Mouse (Mus musculus): ENCODE measurements at regions not wholly inside any gene's neighbourhood (a gene's known extent, or its start where the extent isn't known, plus 50 kb on each side); places are given as distances from the start of the nearest gene placed in this dataset.
"Not testable (repeated sequence)": the region's sequence is repeated elsewhere in the genome, so short reads cannot be mapped to it uniquely, and the experiment has no call there.

DNA sequence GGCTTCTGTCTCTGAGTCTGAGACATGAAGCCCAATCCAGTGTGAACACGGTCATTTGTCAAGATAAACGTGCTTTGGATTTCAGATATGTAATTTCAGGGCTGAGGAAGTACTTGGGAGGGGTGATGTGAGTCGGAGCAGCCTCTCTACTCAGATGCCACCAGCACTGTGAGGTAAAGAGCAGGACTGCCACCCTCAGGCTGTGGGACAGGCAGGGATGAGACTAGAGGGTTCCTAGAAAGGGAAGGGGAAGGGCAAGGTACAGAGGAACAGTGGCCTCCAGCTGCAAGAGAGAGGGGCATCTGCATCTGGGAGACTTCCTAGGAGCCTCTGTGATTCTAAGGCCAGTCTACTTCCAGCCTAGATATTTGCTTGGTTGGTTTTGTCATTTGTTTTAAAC, 78.7 kb upstream of the Csrp2 start:
- Histone ChIP-seq H3K4me1 (ENCODE audit: control insufficient read depth, insufficient read depth, low read length) (no peaks in the 10 kb centered on the region), H3K4me3 (ENCODE audit: insufficient read depth, low read length) (no peak overlapping the region), H3K27ac (ENCODE audit: insufficient read depth, low read length) (no peak overlapping the region)
- TF ChIP-seq CTCF (IDR thresholded peaks at IDR 0.05; ENCODE audit: extremely low read depth, insufficient read depth, low read length) (0 out of 2 replicates have a peak, but pooled peaks have one; percentile 18), POLR2A (IDR thresholded peaks at IDR 0.05; ENCODE audit: extremely low read depth, insufficient read depth, low read length) (no peak)

DNA sequence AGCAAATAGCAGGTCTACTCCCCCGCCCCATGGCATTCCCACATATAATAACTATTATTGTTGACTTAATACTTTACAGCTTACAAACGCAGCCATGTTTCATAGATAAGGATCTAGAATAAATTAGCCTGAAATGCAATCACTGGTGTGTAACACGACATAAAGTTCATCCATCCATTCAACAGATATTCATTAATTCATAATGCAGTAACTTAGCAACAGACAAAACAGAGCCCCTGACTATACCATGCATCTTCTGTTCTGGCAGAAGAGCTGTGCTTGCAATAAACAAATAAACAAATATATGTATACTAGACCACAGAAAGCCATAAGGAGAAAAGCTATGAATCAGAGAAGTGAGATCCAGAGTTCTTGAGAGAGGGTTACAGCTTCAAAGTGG, 77.9 kb upstream of the Csrp2 start:
- TF ChIP-seq CTCF (IDR thresholded peaks at IDR 0.05; ENCODE audit: extremely low read depth, insufficient read depth, low read length): no peak
- no peak for TF ChIP-seq POLR2A (IDR thresholded peaks at IDR 0.05; ENCODE audit: extremely low read depth, insufficient read depth, low read length)
- Histone ChIP-seq H3K27ac (ENCODE audit: insufficient read depth, low read length) (no peak overlapping the region), H3K4me3 (ENCODE audit: insufficient read depth, low read length) (no peak overlapping the region), H3K4me1 (ENCODE audit: control insufficient read depth, insufficient read depth, low read length) (no peaks in the 10 kb centered on the region)

DNA sequence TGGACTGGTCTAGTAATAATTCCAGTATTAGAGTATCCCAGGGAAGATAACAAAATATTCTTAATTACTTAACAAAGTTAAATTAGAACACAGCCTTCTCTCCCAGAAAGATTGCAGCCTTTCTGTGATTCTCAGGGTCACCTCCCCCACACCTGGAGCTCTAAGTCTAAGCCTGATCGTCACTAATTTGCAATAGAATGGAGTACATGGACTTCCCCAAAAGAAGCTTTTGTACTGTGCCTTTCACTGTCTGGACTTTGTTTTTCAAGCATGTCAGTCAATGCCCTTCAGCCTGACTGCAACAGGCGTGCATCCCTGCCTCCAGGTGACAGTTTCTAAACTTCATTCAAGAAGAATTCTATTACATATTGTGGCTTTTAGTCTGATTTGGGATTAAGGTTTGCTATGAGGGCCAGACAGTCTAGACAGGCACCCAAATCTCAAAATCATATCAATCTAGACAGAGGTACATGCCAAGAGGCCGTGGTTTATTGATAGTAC, 64.9 kb upstream of the Csrp2 start:
- H3K27ac ChIP-seq (ENCODE audit: insufficient read depth, low read length); H3K4me1 ChIP-seq (ENCODE audit: control insufficient read depth, insufficient read depth, low read length); H3K4me3 ChIP-seq (ENCODE audit: insufficient read depth, low read length): not testable (repeated sequence)

DNA sequence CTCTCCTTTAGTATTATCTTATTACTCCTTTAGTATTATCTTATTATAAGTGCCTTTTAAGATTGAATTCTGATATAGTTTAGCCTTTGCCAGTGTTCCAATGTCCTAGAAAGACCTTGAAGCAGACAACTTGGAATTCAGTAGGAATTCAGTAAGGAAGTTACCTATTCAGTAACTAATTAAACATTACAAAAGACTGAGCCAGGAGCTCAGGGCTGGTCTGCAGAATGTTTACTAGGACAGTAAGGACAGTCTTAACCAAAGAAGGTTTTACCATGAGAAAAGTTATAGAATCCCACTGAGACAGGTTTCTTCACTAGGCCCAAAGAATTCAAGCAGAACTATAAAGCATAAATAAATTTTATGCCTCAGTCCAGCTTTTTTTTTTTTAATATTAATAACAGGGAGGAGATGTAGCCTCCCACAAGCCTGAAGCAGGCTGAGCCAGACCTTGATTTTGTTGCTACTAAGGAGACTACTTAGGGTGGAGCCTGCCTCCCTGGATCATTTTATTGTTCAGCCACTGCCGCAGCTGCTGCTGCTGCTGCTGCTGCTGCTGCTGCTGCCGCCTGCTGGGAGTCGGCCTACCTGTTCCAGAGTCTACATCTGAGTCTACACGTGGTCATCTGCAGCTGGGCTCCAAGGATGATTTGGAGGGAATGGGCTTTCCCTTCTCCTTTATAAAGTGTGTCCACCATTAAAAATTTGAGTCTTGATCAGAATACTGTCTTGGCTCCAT, 63.8 kb upstream of the Csrp2 start:
- not testable (repeated sequence) for H3K27ac ChIP-seq (ENCODE audit: insufficient read depth, low read length); H3K4me1 ChIP-seq (ENCODE audit: control insufficient read depth, insufficient read depth, low read length); H3K4me3 ChIP-seq (ENCODE audit: insufficient read depth, low read length)

DNA sequence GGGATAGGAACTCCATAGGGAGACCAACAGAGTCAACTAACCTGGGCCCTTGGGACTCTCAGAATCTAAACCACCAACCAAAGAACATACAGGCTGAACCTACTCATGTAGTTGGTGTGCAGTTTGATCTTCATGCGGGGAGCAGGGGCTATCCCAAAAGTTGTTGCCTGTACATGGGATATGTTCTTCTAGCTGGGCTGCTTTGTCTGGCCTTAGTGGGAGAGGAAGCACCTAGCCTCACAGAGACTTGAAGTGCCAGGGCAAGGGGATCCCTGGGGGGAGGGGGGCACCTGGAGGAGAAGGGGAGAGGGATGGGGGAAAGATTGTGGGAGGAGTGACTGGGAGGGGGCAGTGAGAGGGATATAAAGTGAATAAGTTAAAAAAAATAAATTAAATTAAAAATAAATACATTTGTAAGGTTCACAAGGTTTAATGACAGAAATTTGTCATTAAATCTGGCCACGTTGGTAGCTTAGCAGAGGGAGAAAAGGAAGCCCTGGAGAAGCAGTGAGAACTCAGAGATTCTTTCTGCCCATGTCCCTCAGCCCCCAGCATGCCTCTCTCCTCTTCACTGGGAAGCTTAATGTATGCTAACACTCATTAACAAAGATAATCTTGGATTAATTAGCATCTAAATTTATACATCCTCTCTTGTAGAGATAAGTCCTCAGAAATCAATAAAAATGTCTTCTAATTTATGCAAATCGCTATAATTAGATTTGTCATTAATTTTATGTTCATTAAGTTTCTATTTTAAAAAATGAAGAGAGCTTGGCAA, 62.1 kb upstream of the Csrp2 start:
- H3K27ac ChIP-seq (ENCODE audit: insufficient read depth, low read length): no peak overlapping the region
- H3K4me3 ChIP-seq (ENCODE audit: insufficient read depth, low read length): no peak overlapping the region
- TF ChIP-seq POLR2A (IDR thresholded peaks at IDR 0.05; ENCODE audit: extremely low read depth, insufficient read depth, low read length) (no peak), CTCF (IDR thresholded peaks at IDR 0.05; ENCODE audit: extremely low read depth, insufficient read depth, low read length) (no peak)
- no peaks in the 10 kb centered on the region for H3K4me1 ChIP-seq (ENCODE audit: control insufficient read depth, insufficient read depth, low read length)

DNA sequence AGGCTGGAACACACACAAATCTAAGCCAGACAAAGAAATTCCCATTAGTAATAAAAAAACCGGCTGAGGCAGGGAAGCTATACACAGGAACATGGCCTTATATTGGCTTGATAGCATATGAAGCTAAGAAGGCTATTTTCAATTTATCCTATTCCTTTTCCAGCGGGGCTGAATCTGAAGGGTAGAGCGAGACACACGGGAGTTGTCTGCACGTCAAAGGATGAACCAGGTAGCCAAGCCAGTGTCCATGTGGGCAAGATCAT, 61.6 kb upstream of the Csrp2 start:
- Histone ChIP-seq H3K4me3 (ENCODE audit: insufficient read depth, low read length) (no peak overlapping the region), H3K27ac (ENCODE audit: insufficient read depth, low read length) (no peak overlapping the region), H3K4me1 (ENCODE audit: control insufficient read depth, insufficient read depth, low read length) (no peaks in the 10 kb centered on the region)
- TF ChIP-seq POLR2A (IDR thresholded peaks at IDR 0.05; ENCODE audit: extremely low read depth, insufficient read depth, low read length): no peak
- TF ChIP-seq CTCF (IDR thresholded peaks at IDR 0.05; ENCODE audit: extremely low read depth, insufficient read depth, low read length): no peak

DNA sequence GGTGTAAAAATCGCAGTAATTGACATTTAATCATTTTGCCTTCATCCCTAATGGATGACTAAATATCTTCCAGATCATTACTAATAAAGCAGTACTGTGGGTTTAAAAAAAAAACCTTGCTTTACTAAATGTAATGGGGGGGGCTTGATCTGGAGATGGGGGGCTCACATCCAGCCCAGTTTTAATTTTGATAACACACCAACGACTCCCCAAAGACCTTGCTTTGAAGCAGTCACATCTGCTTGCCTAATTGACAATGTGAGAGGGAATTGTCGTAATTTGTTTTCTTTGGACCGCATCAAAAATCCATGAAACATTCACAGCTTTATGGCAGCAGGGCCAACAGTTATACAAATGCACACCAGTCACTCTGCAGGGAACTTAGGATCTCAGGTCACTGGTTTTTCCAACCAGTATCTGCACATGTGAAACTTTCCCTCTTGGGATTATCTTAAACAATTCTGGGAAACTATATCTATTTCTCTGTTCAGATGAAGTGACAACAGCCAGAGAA, 61.1 kb upstream of the Csrp2 start:
- TF ChIP-seq CTCF (IDR thresholded peaks at IDR 0.05; ENCODE audit: extremely low read depth, insufficient read depth, low read length): no peak
- no peak for TF ChIP-seq POLR2A (IDR thresholded peaks at IDR 0.05; ENCODE audit: extremely low read depth, insufficient read depth, low read length)
- Histone ChIP-seq H3K4me3 (ENCODE audit: insufficient read depth, low read length) (no peak overlapping the region), H3K27ac (ENCODE audit: insufficient read depth, low read length) (no peak overlapping the region), H3K4me1 (ENCODE audit: control insufficient read depth, insufficient read depth, low read length) (no peaks in the 10 kb centered on the region)

DNA sequence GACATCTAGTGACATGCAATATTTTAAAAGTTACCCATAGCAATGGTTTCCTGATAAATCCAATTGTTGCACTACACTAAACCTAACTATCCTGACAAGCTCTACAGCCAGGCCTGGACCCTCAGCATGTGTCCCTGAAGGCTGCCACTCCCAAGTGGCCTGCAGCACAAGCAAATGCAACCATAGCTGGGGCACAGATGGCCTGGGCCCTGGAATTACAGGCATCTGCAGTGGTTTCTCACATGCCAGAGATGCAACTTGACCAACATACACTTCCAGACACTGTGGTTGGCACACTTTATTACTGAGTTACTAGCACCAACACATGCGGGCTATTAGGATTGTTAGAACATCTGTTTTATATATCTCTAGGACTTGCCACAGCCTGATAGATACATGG, 60.3 kb upstream of the Csrp2 start:
- Histone ChIP-seq H3K4me3 (ENCODE audit: insufficient read depth, low read length) (no peak overlapping the region), H3K4me1 (ENCODE audit: control insufficient read depth, insufficient read depth, low read length) (no peaks in the 10 kb centered on the region), H3K27ac (ENCODE audit: insufficient read depth, low read length) (no peak overlapping the region)
- TF ChIP-seq CTCF (IDR thresholded peaks at IDR 0.05; ENCODE audit: extremely low read depth, insufficient read depth, low read length): no peak
- TF ChIP-seq POLR2A (IDR thresholded peaks at IDR 0.05; ENCODE audit: extremely low read depth, insufficient read depth, low read length): no peak

Measured in cortical plate, adult 2 months (tissue).